Comparison of ENCODE assay signal across 8 mouse cellular contexts in the genomic region with DNA sequence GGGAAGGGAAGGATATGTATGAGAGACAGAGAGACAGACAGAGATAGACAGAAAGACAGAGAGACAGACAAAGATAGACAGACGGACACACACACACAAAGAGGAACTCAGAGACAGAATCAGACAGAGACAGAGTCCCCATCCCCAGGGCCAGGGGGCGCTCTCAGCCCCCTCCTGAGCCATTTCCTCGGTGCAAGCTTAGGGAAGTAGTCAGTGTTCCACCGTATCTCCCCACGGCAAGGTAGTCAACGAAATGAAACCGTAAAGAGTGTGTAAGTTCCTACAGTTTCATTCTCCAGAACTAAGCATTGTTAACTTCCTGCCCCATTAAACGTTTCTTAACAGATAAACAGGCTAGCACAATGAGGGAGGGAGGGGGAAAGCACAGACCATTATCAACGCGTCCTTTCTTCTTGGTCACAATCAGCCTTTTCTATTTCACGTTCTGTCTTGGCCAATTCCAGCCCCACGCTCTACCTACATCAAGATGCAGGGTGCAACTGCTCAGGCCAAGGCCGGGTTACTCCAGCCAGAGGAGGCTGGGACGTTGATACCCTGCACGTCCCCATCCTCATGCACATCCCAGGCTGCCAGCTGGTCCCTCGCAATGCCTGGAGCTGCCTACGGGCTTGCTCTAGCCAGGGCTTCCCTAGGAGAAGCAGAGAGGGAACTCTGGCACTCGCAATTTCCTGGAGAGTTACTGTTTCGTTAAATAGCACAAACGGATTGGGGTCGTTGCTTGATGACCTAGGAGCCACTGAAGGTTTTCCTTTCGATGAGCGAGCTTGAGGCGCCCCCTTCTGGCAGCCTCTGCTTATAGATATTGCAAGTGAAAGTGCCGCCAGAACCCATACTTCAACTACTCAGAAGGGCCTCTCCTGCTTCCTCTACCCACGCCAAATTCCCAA. TPM values are rescaled to one million over a fixed set of nuclear protein-coding genes. Genes with fewer than 3 reads are reported as not detected.
DNase-seq lines count a peak whose midpoint lies in the region; ATAC-seq and TF ChIP-seq lines count a peak whose summit lies in the region.

No protein-coding gene starts in this region.

- 0 out of 2 replicates have a peak, but pooled peaks cover 3% of the 10 kb centered on the region for H3K4me1 ChIP-seq in heart, embryonic 12.5 days (replicated peaks)
- H3K4me1 ChIP-seq in kidney, embryonic 16.5 days (ENCODE audit: insufficient read depth, low read length): peaks cover 3% of the 10 kb centered on the region; the same call in 1 of the 2 replicates
- H3K4me1 ChIP-seq in liver, embryonic 11.5 days (replicated peaks; ENCODE audit: control insufficient read depth, insufficient read depth, low read length): 0 out of 2 replicates have a peak, but pooled peaks cover 3% of the 10 kb centered on the region

- no peak overlapping the region for H3ac ChIP-seq in myocyte (ENCODE audit: control insufficient read depth, insufficient read length)

- H3K4me2 ChIP-seq in heart, embryonic 12.5 days: peak overlapping the region; percentile 89
- peak overlapping the region; percentile 78 for H3K4me2 ChIP-seq in kidney, embryonic 16.5 days (replicated peaks; ENCODE audit: low read depth, low read length)
- H3K4me2 ChIP-seq in liver, embryonic 11.5 days: peak overlapping the region; percentile 97
- peak overlapping the region; percentile 96 for H3K4me2 ChIP-seq in myocyte (ENCODE audit: low read depth)

- peak overlapping the region; percentile 49 for H3K4me3 ChIP-seq in heart, embryonic 12.5 days
- peak overlapping the region; percentile 50 for H3K4me3 ChIP-seq in kidney, embryonic 16.5 days (ENCODE audit: low read length)
- peak overlapping the region; percentile 62 for H3K4me3 ChIP-seq in liver, embryonic 11.5 days (ENCODE audit: low read depth, low read length)
- peak overlapping the region; percentile 18 for H3K4me3 ChIP-seq in myocyte

- H3K79me2 ChIP-seq in myocyte (ENCODE audit: control insufficient read depth, insufficient read depth): no peaks in the 10 kb centered on the region

- no peak for TF ChIP-seq POLR2A in brain, embryonic 14.5 days (IDR thresholded peaks at IDR 0.05; ENCODE audit: borderline replicate concordance, extremely low read depth, insufficient read depth, insufficient read length, poor library complexity, severe bottlenecking)
- no peak for TF ChIP-seq POLR2A in myocyte (IDR thresholded peaks at IDR 0.05; ENCODE audit: insufficient read length, low read depth)

- H3K27ac ChIP-seq in heart, embryonic 12.5 days (ENCODE audit: poor library complexity, severe bottlenecking): no peak overlapping the region
- H3K27ac ChIP-seq in kidney, embryonic 16.5 days (ENCODE audit: low read length): no peak overlapping the region
- H3K27ac ChIP-seq in liver, embryonic 11.5 days (ENCODE audit: low read depth, low read length): no peak overlapping the region

- DNase-seq in CD4-positive, CD25-positive, alpha-beta regulatory T cell, adult 2 months (ENCODE audit: low read depth, low spot score): peak; percentile 91
- DNase-seq in brain, embryonic 14.5 days (ENCODE audit: low read depth): peak; percentile 89
- DNase-seq in liver, embryonic 11.5 days (ENCODE audit: low spot score): peak; percentile 82
- peak; percentile 77 to 91 for DNase-seq in spleen, postnatal 4 days (ENCODE audit: low spot score in 2 of 2)

- peak; percentile 82 for TF ChIP-seq CTCF in brain, embryonic 14.5 days (IDR thresholded peaks at IDR 0.05; ENCODE audit: borderline replicate concordance, extremely low read depth, insufficient read depth, insufficient read length)

- H3K9ac ChIP-seq in heart, embryonic 12.5 days: peak overlapping the region; percentile 42; the same call in 1 of the 2 replicates
- peak overlapping the region; percentile 63 for H3K9ac ChIP-seq in kidney, embryonic 16.5 days (replicated peaks; ENCODE audit: low read length)
- H3K9ac ChIP-seq in liver, embryonic 11.5 days (ENCODE audit: low read depth, low read length): peak overlapping the region; percentile 67

- peak; percentile 86 for ATAC-seq in erythroblast, adult 5-6 weeks (replicated peaks; ENCODE audit: low FRiP score, poor library complexity, severe bottlenecking)
- peak; percentile 63; the same call in 1 of the 2 replicates for ATAC-seq in heart, embryonic 12.5 days (ENCODE audit: insufficient number of reproducible peaks, low FRiP score)
- ATAC-seq in kidney, embryonic 16.5 days (ENCODE audit: low FRiP score, low TSS enrichment): peak; percentile 83
- peak; percentile 83 for ATAC-seq in liver, embryonic 11.5 days (replicated peaks; ENCODE audit: low FRiP score)

- 5% methylated on average over 26 of the region's 26 CpGs for WGBS in heart, embryonic 12.5 days
- WGBS in kidney, embryonic 16.5 days: 8% methylated on average over 26 of the region's 26 CpGs
- 3% methylated on average over 26 of the region's 26 CpGs for WGBS in liver, embryonic 11.5 days

- H3K9me3 ChIP-seq in heart, embryonic 12.5 days (replicated peaks): no peaks in the 10 kb centered on the region
- no peaks in the 10 kb centered on the region for H3K9me3 ChIP-seq in kidney, embryonic 16.5 days (ENCODE audit: low read length)
- H3K9me3 ChIP-seq in liver, embryonic 11.5 days (ENCODE audit: control insufficient read depth, low read length): no peaks in the 10 kb centered on the region

- no peaks in the 10 kb centered on the region for H3K27me3 ChIP-seq in heart, embryonic 12.5 days (replicated peaks)
- no peaks in the 10 kb centered on the region for H3K27me3 ChIP-seq in kidney, embryonic 16.5 days (ENCODE audit: insufficient read depth, low read length)
- no peaks in the 10 kb centered on the region for H3K27me3 ChIP-seq in liver, embryonic 11.5 days (replicated peaks; ENCODE audit: control insufficient read depth, insufficient read depth, low read length)
- peaks cover 9% of the 10 kb centered on the region for H3K27me3 ChIP-seq in myocyte (ENCODE audit: control insufficient read depth, insufficient read depth, insufficient read length)

- no peaks in the 10 kb centered on the region for H3K36me3 ChIP-seq in heart, embryonic 12.5 days
- no peaks in the 10 kb centered on the region for H3K36me3 ChIP-seq in kidney, embryonic 16.5 days (ENCODE audit: insufficient read depth, low read length)
- no peaks in the 10 kb centered on the region for H3K36me3 ChIP-seq in liver, embryonic 11.5 days (ENCODE audit: control insufficient read depth, insufficient read depth, low read length)
- H3K36me3 ChIP-seq in myocyte (ENCODE audit: control insufficient read depth, insufficient read depth): no peaks in the 10 kb centered on the region

TF ChIP-seq in myocyte, 11 proteins besides CTCF, POLR2A, EP300 and RAD21:
- no peak for TF ChIP-seq E2F4 (IDR thresholded peaks at IDR 0.05; ENCODE audit: insufficient read depth)
- TF ChIP-seq MAX (IDR thresholded peaks at IDR 0.05; ENCODE audit: low read depth): no peak
- TF ChIP-seq MYOD1 (IDR thresholded peaks at IDR 0.05; ENCODE audit: control insufficient read depth in 1 of 3, insufficient read length in 2 of 3, low read depth in 2 of 3): no peak
- no peak for TF ChIP-seq TCF12 (IDR thresholded peaks at IDR 0.05; ENCODE audit: insufficient read depth, poor library complexity, severe bottlenecking)
- TF ChIP-seq TCF3 (IDR thresholded peaks at IDR 0.05; ENCODE audit: insufficient read length, low read depth): no peak
- no peak for TF ChIP-seq POLR2AphosphoS2 (IDR thresholded peaks at IDR 0.05; ENCODE audit: insufficient read length, low read depth)
- TF ChIP-seq SRF (IDR thresholded peaks at IDR 0.05; ENCODE audit: control insufficient read depth, insufficient read length, low read depth): no peak
- no peak for TF ChIP-seq USF1 (IDR thresholded peaks at IDR 0.05; ENCODE audit: low read depth)

RNA-seq across cellular contexts. Expression of a gene that starts 20.6 kb away (rescaled TPM):
- polyA plus RNA-seq in brain, embryonic 14.5 days (2012; rRNA removed): 6.8 and 9.7 TPM in 2 replicates
- 0.38 and 1.7 TPM in 2 replicates for total RNA-seq in erythroblast, adult 5-6 weeks (2015; ENCODE audit: low replicate concordance)
- 0.98 and 1.3 TPM in 2 replicates for total RNA-seq in erythroblast, adult 5-6 weeks (2017; ENCODE audit: low replicate concordance)
- 8.6 and 9.0 TPM in 2 replicates for polyA plus RNA-seq in heart, embryonic 12.5 days (2016; fragmentation: Nextera tagmentation; extraction: Ambion mirVana)
- 19.2 and 20.3 TPM in 2 replicates for polyA plus RNA-seq in kidney, embryonic 16.5 days (2015; fragmentation: Nextera tagmentation; extraction: Ambion mirVana)
- polyA plus RNA-seq in liver, embryonic 11.5 days (2014; fragmentation: Nextera tagmentation; extraction: Ambion mirVana): 10.6 and 11.1 TPM in 2 replicates
- polyA plus RNA-seq in myocyte (2012; fragmentation: generic; extraction: Trizol): 2.3 TPM

RNA-seq across cellular contexts. Expression of a gene that starts 36.2 kb away (rescaled TPM):
- 1.6 and 1.8 TPM in 2 replicates for polyA plus RNA-seq in brain, embryonic 14.5 days (2012; rRNA removed)
- not detected in 2 replicates for total RNA-seq in erythroblast, adult 5-6 weeks (2015; ENCODE audit: low replicate concordance)
- total RNA-seq in erythroblast, adult 5-6 weeks (2017; ENCODE audit: low replicate concordance): 0.51 TPM in 1 of 2 replicates, not detected in the other
- 0.78 and 0.91 TPM in 2 replicates for polyA plus RNA-seq in heart, embryonic 12.5 days (2016; fragmentation: Nextera tagmentation; extraction: Ambion mirVana)
- 2.4 and 3.3 TPM in 2 replicates for polyA plus RNA-seq in kidney, embryonic 16.5 days (2015; fragmentation: Nextera tagmentation; extraction: Ambion mirVana)
- 2.1 and 2.3 TPM in 2 replicates for polyA plus RNA-seq in liver, embryonic 11.5 days (2014; fragmentation: Nextera tagmentation; extraction: Ambion mirVana)
- polyA plus RNA-seq in myocyte (2012; fragmentation: generic; extraction: Trizol): 0.64 TPM

RNA-seq across cellular contexts. Expression of a gene that starts 36.3 kb away (rescaled TPM):
- 72.4 and 89.3 TPM in 2 replicates for polyA plus RNA-seq in brain, embryonic 14.5 days (2012; rRNA removed)
- 14.4 and 25.4 TPM in 2 replicates for total RNA-seq in erythroblast, adult 5-6 weeks (2015; ENCODE audit: low replicate concordance)
- total RNA-seq in erythroblast, adult 5-6 weeks (2017; ENCODE audit: low replicate concordance): 19.0 and 28.0 TPM in 2 replicates
- polyA plus RNA-seq in heart, embryonic 12.5 days (2016; fragmentation: Nextera tagmentation; extraction: Ambion mirVana): 77.0 and 81.0 TPM in 2 replicates
- 98.6 and 99.2 TPM in 2 replicates for polyA plus RNA-seq in kidney, embryonic 16.5 days (2015; fragmentation: Nextera tagmentation; extraction: Ambion mirVana)
- 77.3 and 77.7 TPM in 2 replicates for polyA plus RNA-seq in liver, embryonic 11.5 days (2014; fragmentation: Nextera tagmentation; extraction: Ambion mirVana)
- polyA plus RNA-seq in myocyte (2012; fragmentation: generic; extraction: Trizol): 15.4 TPM

RNA-seq across cellular contexts. Expression of a gene that starts 53.5 kb away (rescaled TPM):
- not detected in 2 replicates for polyA plus RNA-seq in brain, embryonic 14.5 days (2012; rRNA removed)
- not detected in 2 replicates for total RNA-seq in erythroblast, adult 5-6 weeks (2015; ENCODE audit: low replicate concordance)
- not detected in 2 replicates for total RNA-seq in erythroblast, adult 5-6 weeks (2017; ENCODE audit: low replicate concordance)
- 16.1 and 18.6 TPM in 2 replicates for polyA plus RNA-seq in heart, embryonic 12.5 days (2016; fragmentation: Nextera tagmentation; extraction: Ambion mirVana)
- polyA plus RNA-seq in kidney, embryonic 16.5 days (2015; fragmentation: Nextera tagmentation; extraction: Ambion mirVana): 385 and 427 TPM in 2 replicates
- polyA plus RNA-seq in liver, embryonic 11.5 days (2014; fragmentation: Nextera tagmentation; extraction: Ambion mirVana): 0.18 and 0.34 TPM in 2 replicates
- polyA plus RNA-seq in myocyte (2012; fragmentation: generic; extraction: Trizol): 0.29 TPM
